Comparison of ENCODE assay signal across 7 mouse cellular contexts in genomic region chr7:132312396-132312795, GRCm38 (mm10). TPM values are rescaled to one million over a fixed set of nuclear protein-coding genes. Genes with fewer than 3 reads are reported as not detected.
A peak's percentile ranks its signal among the peaks of the same experiment; 100 is the strongest.
DNase-seq lines count a peak whose midpoint lies in the region; ATAC-seq lines count a peak whose summit lies in the region.

No protein-coding gene starts in this region.

- H3K9ac ChIP-seq in neural tube, embryonic 14.5 days (replicated peaks; ENCODE audit: low read depth, low read length): no peak overlapping the region

- no peaks in the 10 kb centered on the region for H3K9me3 ChIP-seq in neural tube, embryonic 14.5 days (ENCODE audit: control insufficient read depth, low read length)

- DNase-seq in kidney, postnatal 36 days: peak; percentile 33 to 54
- no peak for DNase-seq in kidney, adult 11 months
- DNase-seq in cerebellum, adult 18-20 months: peak; percentile 51 to 65
- peak; percentile 72 to 83 for DNase-seq in frontal cortex, adult 2 months (ENCODE audit: extremely low spot score in 1 of 2, low spot score in 1 of 2)
- DNase-seq in embryo, embryonic 10 days (ENCODE audit: low spot score): no peak
- DNase-seq in thymus, postnatal 10 days (ENCODE audit: low spot score in 2 of 2): no peak

- H3K4me1 ChIP-seq in neural tube, embryonic 14.5 days (ENCODE audit: control insufficient read depth, insufficient read depth, low read length): peaks cover 12% of the 10 kb centered on the region

- H3K36me3 ChIP-seq in neural tube, embryonic 14.5 days (ENCODE audit: control insufficient read depth, insufficient read depth, low read length): no peaks in the 10 kb centered on the region

- no peak overlapping the region for H3K4me3 ChIP-seq in neural tube, embryonic 14.5 days (ENCODE audit: low read depth, low read length)

- 68% methylated on average over 8 of the region's 8 CpGs for WGBS in neural tube, embryonic 14.5 days

- H3K27ac ChIP-seq in neural tube, embryonic 14.5 days (ENCODE audit: low read depth, low read length): no peak overlapping the region

- no peaks in the 10 kb centered on the region for H3K27me3 ChIP-seq in neural tube, embryonic 14.5 days (ENCODE audit: control insufficient read depth, insufficient read depth, low read length)

- H3K4me2 ChIP-seq in neural tube, embryonic 14.5 days (ENCODE audit: low read depth, low read length): 0 out of 2 replicates have a peak overlapping the region, but pooled peaks have one; percentile 8

- ATAC-seq in neural tube, embryonic 14.5 days (ENCODE audit: low read depth): no peak

RNA-seq across cellular contexts. Expression of gene Chst15, which starts 4.6 kb away (rescaled TPM):
- polyA plus RNA-seq in frontal cortex, adult 2 months (2012; rRNA removed): 18.2 and 19.2 TPM in 2 replicates
- 16.7 and 20.7 TPM in 2 replicates for polyA plus RNA-seq in neural tube, embryonic 14.5 days (2014; fragmentation: Nextera tagmentation; extraction: Ambion mirVana)

Comparison
In these comparisons a context has a peak if more than half of its experiments do, and no peak if none do; other contexts are left out.
1. DNase-seq: peak in kidney, postnatal 36 days (2 of 2), cerebellum, adult 18-20 months (2 of 2) and frontal cortex, adult 2 months (2 of 2); none in kidney, adult 11 months (single experiment), embryo, embryonic 10 days (single experiment) and thymus, postnatal 10 days (0 of 2).